Mouse (Mus musculus): ENCODE measurements around the gene Ap4m1. TPM values are rescaled to one million over a fixed set of nuclear protein-coding genes. Genes with fewer than 3 reads are reported as not detected.

Gene Ap4m1
- total and polyA plus RNA-seq, 3 experiments: 7.3 to 15.2 (median 7.5) TPM

GRCm38 (mm10) chr5:138163610-138164009 is 8.2 kb upstream of the Ap4m1 start:
- WGBS: 73% methylated on average over 10 of the region's 10 CpGs
- intact Hi-C loops (cut with DNase I): no loop called here

GRCm38 (mm10) chr5:138165594-138165993 is 6.2 kb upstream of the Ap4m1 start:
- Histone ChIP-seq H3K4me1 (ENCODE audit: control insufficient read depth, insufficient read depth, low read length) (peaks cover 1% of the 10 kb centered on the region; the same call in 1 of the 2 replicates), H3K9ac (ENCODE audit: low read depth, low read length) (no peak overlapping the region), H3K36me3 (ENCODE audit: control insufficient read depth, insufficient read depth, low read length) (no peaks in the 10 kb centered on the region), H3K27me3 (ENCODE audit: control insufficient read depth, insufficient read depth, low read length) (no peaks in the 10 kb centered on the region), H3K27ac (no peak overlapping the region), H3K4me3 (no peak overlapping the region), H3K79me2 (replicated peaks; ENCODE audit: control insufficient read depth, insufficient read depth, low read length) (no peaks in the 10 kb centered on the region)
- intact Hi-C loops (cut with DNase I): no loop called here
- TF ChIP-seq CTCF (IDR thresholded peaks at IDR 0.05): no peak
- TF ChIP-seq EP300 (IDR thresholded peaks at IDR 0.05; ENCODE audit: insufficient read depth, low read depth, low read length): no peak
- no peak for TF ChIP-seq POLR2A (IDR thresholded peaks at IDR 0.05; ENCODE audit: insufficient read depth, low read depth, low read length)
- DNase-seq: no peak
- 81% methylated on average over 8 of the region's 8 CpGs for WGBS

More at GRCm38 (mm10) chr5:138163610-138164009, 8.2 kb upstream of the Ap4m1 start:
- Histone ChIP-seq H3K27ac (no peak overlapping the region), H3K9ac (ENCODE audit: low read depth, low read length) (no peak overlapping the region), H3K27me3 (ENCODE audit: control insufficient read depth, insufficient read depth, low read length) (no peaks in the 10 kb centered on the region), H3K36me3 (ENCODE audit: control insufficient read depth, insufficient read depth, low read length) (no peaks in the 10 kb centered on the region), H3K4me1 (ENCODE audit: control insufficient read depth, insufficient read depth, low read length) (peaks cover 1% of the 10 kb centered on the region; the same call in 1 of the 2 replicates), H3K79me2 (replicated peaks; ENCODE audit: control insufficient read depth, insufficient read depth, low read length) (no peaks in the 10 kb centered on the region), H3K4me3 (no peak overlapping the region)
- TF ChIP-seq CTCF (IDR thresholded peaks at IDR 0.05) (no peak), EP300 (IDR thresholded peaks at IDR 0.05; ENCODE audit: insufficient read depth, low read depth, low read length) (no peak), POLR2A (IDR thresholded peaks at IDR 0.05; ENCODE audit: insufficient read depth, low read depth, low read length) (no peak)
- no peak for DNase-seq

- intact Hi-C loops (cut with DNase I): loop anchor here (1.0 to 2.0 kb wide), 2 partner anchors 10 to 16 kb away; partner anchors contain the start of genes Cops6 and Zfp113
- H3K9ac ChIP-seq (ENCODE audit: low read depth, low read length): peak overlapping the region; percentile 77
- peaks cover 4% of the 10 kb centered on the region for H3K4me1 ChIP-seq (ENCODE audit: control insufficient read depth, insufficient read depth, low read length)
- TF ChIP-seq CTCF (IDR thresholded peaks at IDR 0.05) (peak; percentile 35), POLR2A (IDR thresholded peaks at IDR 0.05; ENCODE audit: insufficient read depth, low read depth, low read length) (peak; percentile 67), EP300 (IDR thresholded peaks at IDR 0.05; ENCODE audit: insufficient read depth, low read depth, low read length) (peak; percentile 67; the same call in 1 of the 2 replicates)
- peak; percentile 97 to 98 for DNase-seq
- under 1% methylated on average over 47 of the region's 47 CpGs for WGBS
- no peaks in the 10 kb centered on the region for H3K27me3 ChIP-seq (ENCODE audit: control insufficient read depth, insufficient read depth, low read length)
- H3K27ac ChIP-seq: peak overlapping the region; percentile 96
- peak overlapping the region; percentile 87 for H3K4me3 ChIP-seq
- H3K79me2 ChIP-seq (replicated peaks; ENCODE audit: control insufficient read depth, insufficient read depth, low read length): no peaks in the 10 kb centered on the region
- no peaks in the 10 kb centered on the region for H3K36me3 ChIP-seq (ENCODE audit: control insufficient read depth, insufficient read depth, low read length)
Measured at GRCm38 (mm10) chr5:138170936-138171561, 753 bp upstream of the Ap4m1 start.

- Histone ChIP-seq H3K4me3 (no peak overlapping the region), H3K27me3 (ENCODE audit: control insufficient read depth, insufficient read depth, low read length) (no peaks in the 10 kb centered on the region), H3K79me2 (replicated peaks; ENCODE audit: control insufficient read depth, insufficient read depth, low read length) (no peaks in the 10 kb centered on the region), H3K9ac (ENCODE audit: low read depth, low read length) (no peak overlapping the region), H3K27ac (no peak overlapping the region), H3K4me1 (ENCODE audit: control insufficient read depth, insufficient read depth, low read length) (peaks cover 4% of the 10 kb centered on the region), H3K36me3 (ENCODE audit: control insufficient read depth, insufficient read depth, low read length) (no peaks in the 10 kb centered on the region)
- intact Hi-C loops (cut with DNase I): no loop called here
- 79% methylated on average over 3 of the region's 3 CpGs for WGBS
- TF ChIP-seq EP300 (IDR thresholded peaks at IDR 0.05; ENCODE audit: insufficient read depth, low read depth, low read length): no peak
- DNase-seq: no peak
Measured at GRCm38 (mm10) chr5:138173217-138173616, 1.4 kb downstream of the Ap4m1 start.

- intact Hi-C loops (cut with DNase I): loop anchor here (1.0 kb wide), 1 partner anchor 15 kb away; the partner anchor contains the start of genes Ap4m1 and Mcm7
- Histone ChIP-seq H3K9ac (ENCODE audit: low read depth, low read length) (peak within 1 kb of the TSS; percentile 97), H3K27me3 (ENCODE audit: control insufficient read depth, insufficient read depth, low read length) (no peaks in the 10 kb centered on the region), H3K4me3 (peak within 1 kb of the TSS; percentile 97), H3K79me2 (replicated peaks; ENCODE audit: control insufficient read depth, insufficient read depth, low read length) (no peaks in the 10 kb centered on the region), H3K36me3 (ENCODE audit: control insufficient read depth, insufficient read depth, low read length) (no peaks in the 10 kb centered on the region), H3K4me1 (ENCODE audit: control insufficient read depth, insufficient read depth, low read length) (no peaks in the 10 kb centered on the region), H3K27ac (peak within 1 kb of the TSS; percentile 94)
- WGBS: under 1% methylated on average over 31 of the region's 31 CpGs
- peak; percentile 90 for TF ChIP-seq POLR2A (IDR thresholded peaks at IDR 0.05; ENCODE audit: insufficient read depth, low read depth, low read length)
- no peak for TF ChIP-seq CTCF (IDR thresholded peaks at IDR 0.05)
- DNase-seq: peak; percentile 87 to 89
Measured at GRCm38 (mm10) chr5:138186950-138187638, 15.3 kb downstream of the Ap4m1 start, which contains the start of the genes Taf6 and Cnpy4. Gene Taf6, minus strand, starts transcription at chr5:138187451. Gene Cnpy4, plus strand, starts transcription at chr5:138187485.

Data from heart, adult 2 months (tissue).